Mouse (Mus musculus) midbrain, embryonic 13.5 days (tissue): ENCODE measurements at regions not wholly inside any gene's neighbourhood (a gene's known extent, or its start where the extent isn't known, plus 50 kb on each side); places are given as distances from the start of the nearest gene placed in this dataset.
A peak's percentile ranks its signal among the peaks of the same experiment; 100 is the strongest.

Experiments used
- ATAC-seq: fragments of 200-750 bp; cut with Nextera tagmentation; 2 replicates; pipeline ENCODE4 v1.8.0; 2017; ENCODE audit warnings: mild to moderate bottlenecking, moderate TSS enrichment, moderate library complexity
- H3K27ac ChIP-seq: fragments of 300-500 bp; sonication (generic); 2 replicates; pipeline ENCODE4 v1.5.1; 2015; ENCODE audit warnings: inconsistent platforms, mild to moderate bottlenecking, moderate library complexity
- H3K27me3 ChIP-seq: fragments of 300-500 bp; sonication (generic); 2 replicates; pipeline ENCODE4 v1.6.1; 2015; ENCODE audit warnings: mild to moderate bottlenecking, inconsistent platforms
- H3K36me3 ChIP-seq: fragments of 300-500 bp; sonication (generic); 2 replicates; pipeline ENCODE4 v1.6.1; 2015; ENCODE audit warnings: mild to moderate bottlenecking, inconsistent platforms
- H3K4me1 ChIP-seq: fragments of 300-500 bp; sonication (generic); replicated peaks from 2 replicates; pipeline ENCODE4 v1.6.1; 2015; ENCODE audit warnings: inconsistent platforms
- H3K4me2 ChIP-seq: fragments of 300-500 bp; sonication (generic); replicated peaks from 2 replicates; pipeline ENCODE4 v1.6.1; 2015; ENCODE audit warnings: moderate library complexity, mild to moderate bottlenecking, inconsistent platforms
- H3K4me3 ChIP-seq: fragments of 300-500 bp; sonication (generic); replicated peaks from 2 replicates; pipeline ENCODE4 v1.5.1; 2015; ENCODE audit warnings: mild to moderate bottlenecking, inconsistent platforms
- H3K9ac ChIP-seq: fragments of 300-500 bp; sonication (generic); replicated peaks from 2 replicates; pipeline ENCODE4 v1.6.1; 2015; ENCODE audit warnings: mild to moderate bottlenecking, inconsistent platforms
- H3K9me3 ChIP-seq: fragments of 300-500 bp; sonication (generic); 2 replicates; pipeline ENCODE4 v1.6.1; 2016; ENCODE audit warnings: mild to moderate bottlenecking, inconsistent platforms
- WGBS: fragments of 180-500 bp; shearing (Covaris S2); methylation state at CpG from one replicate; pipeline ENCODE4 v1.1.7; 2015; 5-methylcytosine and 5-hydroxymethylcytosine counted together

DNA sequence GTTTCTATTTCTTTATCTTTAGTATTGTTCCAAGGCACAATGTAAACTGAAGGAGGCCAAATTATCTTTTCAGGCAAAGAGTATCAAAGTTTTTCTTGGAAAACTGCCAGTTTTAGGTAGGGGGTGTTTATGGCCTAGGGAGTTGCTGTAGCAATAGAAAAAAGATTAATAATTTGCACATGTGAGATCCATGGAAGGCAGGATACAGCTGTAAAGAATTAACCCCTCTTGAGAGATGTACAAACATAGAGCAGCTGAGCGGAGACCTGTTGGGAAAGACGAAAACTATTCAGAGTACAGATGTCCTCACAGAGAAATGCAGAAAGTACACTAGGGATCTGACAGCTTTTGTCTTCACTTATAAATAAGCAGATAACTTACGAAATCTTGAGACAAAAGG, 176.8 kb downstream of the Fign start:
- Histone ChIP-seq H3K4me1 (peaks cover 15% of the 10 kb centered on the region), H3K27me3 (no peaks in the 10 kb centered on the region)

DNA sequence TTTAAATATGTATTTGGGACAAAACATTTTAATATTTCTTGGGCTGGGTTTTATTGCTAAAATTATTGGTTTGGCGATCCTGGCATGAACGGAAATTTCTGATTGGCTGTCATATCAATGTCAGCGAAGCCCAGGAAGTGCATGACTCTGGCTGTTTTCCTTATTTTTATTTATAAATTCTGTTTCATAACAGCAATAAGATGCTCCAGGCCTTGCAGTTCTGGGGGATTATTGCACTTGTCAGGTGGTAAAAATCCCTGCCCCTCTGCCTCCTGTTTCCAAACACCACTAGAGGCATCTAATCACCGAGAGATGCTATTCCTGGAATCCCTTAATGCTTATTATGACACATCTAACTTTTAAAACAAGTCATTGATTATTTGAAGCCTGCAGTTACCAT, 177.8 kb downstream of the Fign start:
- no peak for ATAC-seq
- Histone ChIP-seq H3K4me3 (no peak overlapping the region), H3K9me3 (no peaks in the 10 kb centered on the region), H3K27ac (no peak overlapping the region), H3K9ac (no peak overlapping the region), H3K36me3 (no peaks in the 10 kb centered on the region), H3K27me3 (no peaks in the 10 kb centered on the region), H3K4me1 (peaks cover 15% of the 10 kb centered on the region), H3K4me2 (no peak overlapping the region)
- 74% methylated on average over 4 of the region's 4 CpGs for WGBS

More for the DNA sequence above, 176.8 kb downstream of the Fign start:
- Histone ChIP-seq H3K4me2 (no peak overlapping the region), H3K9ac (no peak overlapping the region), H3K36me3 (no peaks in the 10 kb centered on the region), H3K27ac (no peak overlapping the region), H3K9me3 (no peaks in the 10 kb centered on the region), H3K4me3 (no peak overlapping the region)
- 42% methylated on average over 3 of the region's 3 CpGs for WGBS
- 0 out of 2 replicates have a peak, but pooled peaks have one; percentile 11 for ATAC-seq

DNA sequence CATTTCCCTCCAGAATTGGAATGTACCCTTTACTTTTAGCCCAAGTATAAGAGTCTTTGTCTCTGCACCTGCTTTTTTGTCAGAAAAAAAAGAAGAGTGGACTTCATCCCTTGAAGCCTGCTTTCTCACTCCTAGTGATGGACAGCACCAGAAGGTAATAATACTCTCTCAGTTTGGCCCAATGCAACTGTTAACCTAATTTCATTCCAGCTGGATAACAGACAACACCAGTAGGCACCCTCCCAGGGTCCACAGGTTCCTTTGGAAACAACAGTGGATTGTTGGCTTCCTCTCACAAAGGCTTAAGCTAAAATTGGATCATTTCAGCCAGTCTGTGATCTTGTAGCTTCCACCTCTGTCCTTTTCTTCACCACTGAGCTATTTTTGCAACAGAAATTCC, 197.2 kb downstream of the Fign start:
- Histone ChIP-seq H3K27me3 (no peaks in the 10 kb centered on the region), H3K4me2 (no peak overlapping the region), H3K27ac (no peak overlapping the region), H3K9me3 (no peaks in the 10 kb centered on the region), H3K4me1 (no peaks in the 10 kb centered on the region), H3K9ac (no peak overlapping the region), H3K4me3 (no peak overlapping the region), H3K36me3 (no peaks in the 10 kb centered on the region)
- no peak for ATAC-seq

DNA sequence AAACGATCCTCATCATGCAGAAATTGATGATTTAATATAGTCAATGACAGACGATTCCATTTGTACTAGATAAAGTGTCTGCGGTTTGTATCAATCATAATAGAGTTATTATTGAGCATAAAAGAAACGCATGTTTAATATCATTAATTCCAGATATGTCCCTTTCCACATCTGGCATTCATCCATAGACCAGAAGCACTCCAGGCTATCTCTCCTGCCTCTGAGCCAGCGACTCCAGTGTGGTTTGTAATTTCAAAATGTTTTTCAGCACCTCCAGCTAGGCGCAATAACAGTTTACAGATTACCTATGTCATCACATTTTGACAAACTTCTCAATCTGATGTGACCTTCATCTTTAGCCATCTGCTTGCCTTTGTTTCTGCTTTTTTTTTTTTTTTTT, 219.4 kb downstream of the Fign start:
- 81% methylated on average over 6 of the region's 6 CpGs for WGBS
- no peak overlapping the region for H3K27ac ChIP-seq
- H3K4me2 ChIP-seq: no peak overlapping the region
- no peak for ATAC-seq
- H3K27me3 ChIP-seq: no peaks in the 10 kb centered on the region
- no peaks in the 10 kb centered on the region for H3K9me3 ChIP-seq
- no peak overlapping the region for H3K4me3 ChIP-seq
- H3K9ac ChIP-seq: no peak overlapping the region
- no peaks in the 10 kb centered on the region for H3K36me3 ChIP-seq
- no peaks in the 10 kb centered on the region for H3K4me1 ChIP-seq

DNA sequence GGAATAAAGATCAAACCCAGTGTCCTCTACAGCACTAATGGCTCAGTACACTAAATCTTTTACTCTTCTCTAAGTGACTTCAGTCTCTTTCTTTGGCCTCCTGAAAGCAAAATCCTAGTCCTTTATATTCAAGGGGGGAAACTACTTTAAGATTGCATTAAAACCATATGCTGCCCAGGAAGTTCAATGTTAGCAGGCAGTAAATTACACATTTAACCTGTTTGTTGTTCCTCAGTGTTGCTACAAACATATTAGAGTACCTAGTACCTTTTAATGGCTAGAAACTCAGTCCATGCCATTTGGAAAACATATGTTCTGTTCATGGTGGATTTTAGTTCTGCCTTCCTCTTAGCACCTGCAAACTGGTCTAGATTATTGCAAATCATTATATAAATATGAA, 220.5 kb downstream of the Fign start:
- Histone ChIP-seq H3K27me3 (no peaks in the 10 kb centered on the region), H3K36me3 (no peaks in the 10 kb centered on the region), H3K9ac (no peak overlapping the region), H3K4me3 (no peak overlapping the region), H3K9me3 (no peaks in the 10 kb centered on the region), H3K4me1 (no peaks in the 10 kb centered on the region), H3K4me2 (no peak overlapping the region), H3K27ac (no peak overlapping the region)
- no peak for ATAC-seq

DNA sequence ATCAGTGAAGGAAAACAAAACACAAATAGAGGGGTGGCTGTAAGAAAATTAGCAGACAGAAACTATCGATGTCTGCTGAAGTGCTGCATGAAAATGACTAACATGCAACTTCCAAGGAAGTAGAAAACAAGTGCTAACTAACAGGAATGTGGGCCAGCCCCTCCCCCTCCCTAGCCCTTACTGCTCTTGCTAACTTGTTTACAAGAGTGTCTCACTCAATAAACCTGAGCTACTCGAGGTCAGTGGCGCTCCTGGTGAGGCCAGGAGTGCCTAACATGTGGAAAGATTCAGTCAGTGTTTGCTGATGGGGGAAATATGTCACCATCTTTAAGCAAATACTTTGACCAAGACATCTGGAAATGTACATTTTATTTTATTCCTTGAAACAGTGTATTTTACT, 221.5 kb downstream of the Fign start:
- H3K4me3 ChIP-seq: no peak overlapping the region
- no peaks in the 10 kb centered on the region for H3K4me1 ChIP-seq
- H3K9ac ChIP-seq: no peak overlapping the region
- H3K27ac ChIP-seq: no peak overlapping the region
- no peaks in the 10 kb centered on the region for H3K9me3 ChIP-seq
- ATAC-seq: no peak
- 39% methylated on average over 3 of the region's 3 CpGs for WGBS
- H3K4me2 ChIP-seq: no peak overlapping the region
- no peaks in the 10 kb centered on the region for H3K27me3 ChIP-seq
- H3K36me3 ChIP-seq: no peaks in the 10 kb centered on the region

DNA sequence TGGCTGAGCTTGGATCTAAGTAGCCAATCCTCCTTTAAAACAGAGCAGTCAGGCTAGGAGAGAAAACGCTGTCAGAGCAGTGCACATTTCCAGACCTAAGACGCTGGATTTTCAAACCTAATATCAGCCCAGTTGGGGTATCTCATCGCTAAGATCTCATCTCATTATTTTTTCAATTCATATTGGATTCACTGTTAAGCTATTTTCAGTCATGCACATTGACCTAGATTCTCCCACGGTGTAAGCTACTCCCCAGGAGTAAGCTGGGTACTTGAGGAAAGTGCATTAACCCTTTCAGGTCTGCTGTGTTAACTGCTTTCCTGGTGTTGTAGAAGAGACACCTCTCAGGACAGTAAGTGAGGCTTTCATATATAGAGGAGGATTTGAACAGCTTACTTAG, 222.7 kb downstream of the Fign start:
- ATAC-seq: no peak
- Histone ChIP-seq H3K36me3 (no peaks in the 10 kb centered on the region), H3K27ac (no peak overlapping the region), H3K4me3 (no peak overlapping the region), H3K27me3 (no peaks in the 10 kb centered on the region), H3K9me3 (no peaks in the 10 kb centered on the region), H3K4me2 (no peak overlapping the region), H3K9ac (no peak overlapping the region), H3K4me1 (no peaks in the 10 kb centered on the region)
- WGBS: 24% methylated on average over 4 of the region's 4 CpGs

DNA sequence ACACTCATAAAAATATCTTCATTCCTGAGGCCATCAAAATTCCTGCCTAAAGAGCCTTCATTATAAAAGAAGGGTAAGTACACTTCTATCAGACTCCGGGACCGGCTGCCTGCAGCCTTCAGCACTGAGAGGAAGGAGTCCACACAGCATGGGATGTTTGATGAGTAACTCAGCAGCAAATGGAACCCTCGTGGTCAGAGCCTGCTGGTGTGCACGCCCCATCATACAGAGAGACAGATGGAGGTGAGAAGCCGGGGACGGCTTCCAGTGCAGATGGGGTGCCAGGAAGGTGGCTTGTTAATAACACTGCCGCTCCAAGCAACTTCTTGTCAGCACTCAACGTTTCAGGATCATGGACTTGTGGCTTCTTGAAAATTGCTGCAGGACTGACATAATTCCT, 231.3 kb downstream of the Fign start:
- ATAC-seq: no peak
- Histone ChIP-seq H3K4me3 (no peak overlapping the region), H3K4me1 (no peaks in the 10 kb centered on the region), H3K4me2 (no peak overlapping the region), H3K27me3 (no peaks in the 10 kb centered on the region), H3K27ac (no peak overlapping the region), H3K9me3 (no peaks in the 10 kb centered on the region), H3K9ac (no peak overlapping the region), H3K36me3 (no peaks in the 10 kb centered on the region)
- WGBS: 73% methylated on average over 8 of the region's 8 CpGs

DNA sequence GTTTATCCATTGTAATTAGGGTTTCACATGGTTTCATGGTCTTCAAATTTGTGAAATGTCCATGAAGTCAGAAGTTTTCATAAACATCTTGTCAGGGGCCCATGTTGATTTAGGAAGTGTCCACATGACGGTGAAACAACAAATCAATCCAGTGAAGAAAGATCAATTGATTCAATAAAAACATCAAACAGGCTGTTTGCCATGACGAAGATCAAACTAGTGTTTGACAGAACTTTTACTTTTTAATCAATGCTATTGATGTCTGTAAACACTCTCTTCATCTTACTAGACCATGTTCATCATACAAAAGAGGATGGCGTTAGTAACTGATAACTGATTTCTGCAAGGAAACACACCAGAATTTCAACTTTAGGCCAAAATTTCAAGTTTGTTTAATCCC, 236.0 kb downstream of the Fign start:
- WGBS: 89% methylated on average over 3 of the region's 3 CpGs
- ATAC-seq: no peak
- no peaks in the 10 kb centered on the region for H3K9me3 ChIP-seq
- no peak overlapping the region for H3K4me3 ChIP-seq
- no peak overlapping the region for H3K27ac ChIP-seq
- no peaks in the 10 kb centered on the region for H3K27me3 ChIP-seq
- no peaks in the 10 kb centered on the region for H3K36me3 ChIP-seq
- H3K4me2 ChIP-seq: no peak overlapping the region
- H3K4me1 ChIP-seq: no peaks in the 10 kb centered on the region
- H3K9ac ChIP-seq: no peak overlapping the region

DNA sequence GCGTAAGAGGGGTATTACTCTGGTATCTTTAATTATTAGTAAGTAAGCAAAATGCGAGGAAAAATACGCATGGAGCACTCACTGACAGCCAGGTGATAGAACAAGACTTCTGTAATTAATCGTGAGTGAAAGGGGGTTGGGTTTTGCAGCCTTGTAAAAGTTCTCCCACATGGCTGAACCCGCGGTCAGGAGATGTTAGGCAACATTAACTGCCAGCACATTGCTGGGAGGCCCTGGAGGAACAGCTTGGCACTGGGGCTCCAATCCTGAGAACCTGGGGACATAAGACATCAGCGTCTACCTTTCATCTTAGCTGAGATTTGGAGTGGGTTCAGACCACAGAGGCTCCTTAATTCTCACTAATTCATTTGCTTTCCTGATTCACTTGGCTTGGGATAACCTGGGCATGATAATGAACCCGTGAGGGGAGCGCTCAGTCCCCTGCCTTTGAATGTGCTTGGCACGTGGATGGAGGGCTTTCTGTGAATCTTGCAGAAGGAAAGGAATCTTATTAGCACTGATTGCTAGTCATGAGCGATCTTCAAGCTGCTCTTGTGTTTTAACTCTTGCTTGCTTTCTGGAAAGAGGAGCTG, 241.3 kb downstream of the Fign start:
- no peak overlapping the region for H3K4me3 ChIP-seq
- no peaks in the 10 kb centered on the region for H3K9me3 ChIP-seq
- ATAC-seq: peak; percentile 68
- peaks cover 20% of the 10 kb centered on the region for H3K4me1 ChIP-seq
- H3K36me3 ChIP-seq: no peaks in the 10 kb centered on the region
- H3K4me2 ChIP-seq: no peak overlapping the region
- no peaks in the 10 kb centered on the region for H3K27me3 ChIP-seq
- H3K27ac ChIP-seq: no peak overlapping the region
- WGBS: 44% methylated on average over 11 of the region's 11 CpGs
- H3K9ac ChIP-seq: no peak overlapping the region

DNA sequence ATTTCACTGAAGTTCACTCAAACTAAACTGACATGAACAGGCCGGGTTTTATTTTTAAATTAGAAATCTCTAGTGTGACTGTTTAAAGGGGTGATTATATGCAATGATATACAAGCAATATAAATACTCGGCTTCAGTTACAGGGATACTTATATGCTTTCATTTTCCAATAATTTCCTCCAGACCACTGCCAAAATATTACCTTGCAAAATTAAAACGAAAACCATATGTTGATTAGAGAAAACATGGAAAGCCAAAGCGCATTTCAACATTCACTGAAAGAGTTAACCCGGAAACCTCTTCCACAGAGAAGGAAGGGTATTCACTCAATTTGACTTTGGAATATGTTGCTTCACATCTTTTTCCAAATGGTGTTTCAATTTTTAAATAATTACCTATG, 242.4 kb downstream of the Fign start:
- Histone ChIP-seq H3K27ac (no peak overlapping the region), H3K9me3 (no peaks in the 10 kb centered on the region), H3K4me1 (peaks cover 20% of the 10 kb centered on the region), H3K4me3 (no peak overlapping the region), H3K9ac (no peak overlapping the region), H3K27me3 (no peaks in the 10 kb centered on the region), H3K36me3 (no peaks in the 10 kb centered on the region), H3K4me2 (no peak overlapping the region)
- ATAC-seq: no peak
- WGBS: 89% methylated on average over 5 of the region's 5 CpGs

DNA sequence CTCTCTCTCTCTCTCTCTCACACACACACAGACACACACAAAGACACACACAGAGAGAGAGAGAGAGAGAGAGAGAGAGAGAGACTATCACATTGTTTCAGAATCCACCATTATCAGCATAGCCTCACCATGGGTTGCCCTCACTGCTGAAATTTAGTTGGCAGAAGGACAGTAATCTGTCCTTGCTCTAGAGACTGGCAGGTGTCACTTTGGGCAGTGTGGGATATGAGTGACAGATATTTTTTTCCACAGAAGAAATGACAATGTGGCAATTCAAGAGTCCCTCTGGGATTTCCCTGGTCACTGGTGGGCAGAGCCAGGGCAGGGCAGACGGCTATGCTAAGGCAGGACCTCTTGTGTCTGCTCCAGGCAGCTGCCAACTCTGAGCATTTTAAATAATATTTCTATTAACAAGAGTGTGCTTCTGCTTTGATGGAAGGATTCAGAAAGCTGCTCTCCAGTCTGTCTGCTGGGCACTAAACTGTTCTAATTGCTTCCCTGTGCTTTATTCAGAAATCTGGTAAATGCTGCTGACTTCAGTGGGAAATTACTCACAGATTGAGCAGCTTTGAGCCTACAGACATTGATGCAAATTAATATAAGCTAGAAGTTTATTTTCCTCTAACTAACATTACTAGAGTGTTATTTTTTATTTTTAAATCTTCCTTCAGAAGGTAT, 243.5 kb downstream of the Fign start:
- H3K9me3 ChIP-seq: no peaks in the 10 kb centered on the region
- H3K27me3 ChIP-seq: no peaks in the 10 kb centered on the region
- no peak overlapping the region for H3K9ac ChIP-seq
- H3K36me3 ChIP-seq: no peaks in the 10 kb centered on the region
- 19% methylated on average over 1 of the region's 1 CpGs for WGBS
- H3K27ac ChIP-seq: no peak overlapping the region
- no peak overlapping the region for H3K4me3 ChIP-seq
- H3K4me1 ChIP-seq: peaks cover 25% of the 10 kb centered on the region
- peak; percentile 43; the same call in 1 of the 2 replicates for ATAC-seq
- H3K4me2 ChIP-seq: no peak overlapping the region

DNA sequence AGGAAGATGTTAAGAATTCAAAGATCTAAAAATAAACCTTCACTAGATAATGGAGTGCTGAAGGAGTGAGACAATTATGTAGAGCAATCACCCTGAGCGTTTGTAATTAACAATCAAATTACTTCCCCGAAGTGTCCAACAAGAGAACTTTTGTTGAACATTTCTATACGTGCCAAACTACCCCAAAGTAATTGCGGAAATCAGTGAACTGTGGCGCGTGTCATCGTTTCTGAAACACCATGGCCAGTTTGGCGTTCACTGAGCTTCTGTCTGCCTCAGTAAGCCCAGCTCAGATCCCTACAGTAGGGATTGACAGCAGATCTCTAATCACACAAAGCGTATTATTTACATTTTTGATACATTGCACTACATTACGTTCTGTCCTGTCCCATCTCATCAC, 244.6 kb downstream of the Fign start:
- H3K27ac ChIP-seq: no peak overlapping the region
- H3K4me2 ChIP-seq: no peak overlapping the region
- no peaks in the 10 kb centered on the region for H3K36me3 ChIP-seq
- 53% methylated on average over 10 of the region's 10 CpGs for WGBS
- H3K4me3 ChIP-seq: no peak overlapping the region
- no peaks in the 10 kb centered on the region for H3K9me3 ChIP-seq
- no peak overlapping the region for H3K9ac ChIP-seq
- peaks cover 25% of the 10 kb centered on the region for H3K4me1 ChIP-seq
- H3K27me3 ChIP-seq: no peaks in the 10 kb centered on the region
- no peak for ATAC-seq
